Mouse (Mus musculus): ENCODE data around the gene Tgtp1.
"Not testable (repeated sequence)": the region's sequence is repeated elsewhere in the genome, so short reads cannot be mapped to it uniquely, and the experiment has no call there.

Gene Tgtp1

GRCm38 (mm10) chr11:48994018-48994417 lies at the start of gene Tgtp1:
TSS of gene Tgtp1 (minus strand) at chr11:48994172.
- DNase-seq (ENCODE audit: low read depth in 1 of 2, low spot score in 2 of 2): not testable (repeated sequence)

GRCm38 (mm10) chr11:49012074-49012473 lies 18.1 kb upstream of the Tgtp1 start:
- DNase-seq (ENCODE audit: low read depth in 1 of 2, low spot score in 2 of 2): not testable (repeated sequence)

- DNase-seq (ENCODE audit: low read depth in 1 of 2, low spot score in 2 of 2): not testable (repeated sequence)
Observed at GRCm38 (mm10) chr11:49006785-49007184, 12.8 kb upstream of the Tgtp1 start.

GRCm38 (mm10) chr11:49006317-49006716 lies 12.3 kb upstream of the Tgtp1 start:
- not testable (repeated sequence) for DNase-seq (ENCODE audit: low read depth in 1 of 2, low spot score in 2 of 2)

GRCm38 (mm10) chr11:49000411-49000810 lies 6.4 kb upstream of the Tgtp1 start:
- DNase-seq (ENCODE audit: low read depth in 1 of 2, low spot score in 2 of 2): not testable (repeated sequence)

- not testable (repeated sequence) for DNase-seq (ENCODE audit: low read depth in 1 of 2, low spot score in 2 of 2)
Observed at GRCm38 (mm10) chr11:48993296-48993695, 676 bp downstream of the Tgtp1 start.

- DNase-seq (ENCODE audit: low read depth in 1 of 2, low spot score in 2 of 2): not testable (repeated sequence)
Observed at GRCm38 (mm10) chr11:48991740-48992520, 2.0 kb downstream of the Tgtp1 start, which contains the start of gene Gm12185. TSS of gene Gm12185 (minus strand) at chr11:48992226.

GRCm38 (mm10) chr11:48989981-48990380 lies 4.0 kb downstream of the Tgtp1 start:
- not testable (repeated sequence) for DNase-seq (ENCODE audit: low read depth in 1 of 2, low spot score in 2 of 2)

GRCm38 (mm10) chr11:48988219-48988618 lies 5.8 kb downstream of the Tgtp1 start:
- not testable (repeated sequence) for DNase-seq (ENCODE audit: low read depth in 1 of 2, low spot score in 2 of 2)

GRCm38 (mm10) chr11:48982848-48983247 lies 11.1 kb downstream of the Tgtp1 start:
- not testable (repeated sequence) for DNase-seq (ENCODE audit: low read depth in 1 of 2, low spot score in 2 of 2)

GRCm38 (mm10) chr11:48980052-48980451 lies 13.9 kb downstream of the Tgtp1 start:
- DNase-seq (ENCODE audit: low read depth in 1 of 2, low spot score in 2 of 2): not testable (repeated sequence)

GRCm38 (mm10) chr11:48979251-48979650 lies 14.7 kb downstream of the Tgtp1 start, which contains the start of gene 9930111J21Rik1:
TSS of gene 9930111J21Rik1 (minus strand) at chr11:48979398.
- DNase-seq (ENCODE audit: low read depth in 1 of 2, low spot score in 2 of 2): not testable (repeated sequence)

GRCm38 (mm10) chr11:48978240-48978939 lies 15.6 kb downstream of the Tgtp1 start, which contains the start of gene Olfr56:
TSS of gene Olfr56 (plus strand) at chr11:48978889.
- not testable (repeated sequence) for DNase-seq (ENCODE audit: low read depth in 1 of 2, low spot score in 2 of 2)

- DNase-seq (ENCODE audit: low read depth in 1 of 2, low spot score in 2 of 2): not testable (repeated sequence)
Observed at GRCm38 (mm10) chr11:48974686-48975085, 19.3 kb downstream of the Tgtp1 start.

GRCm38 (mm10) chr11:48946090-48946489 lies 47.9 kb downstream of the Tgtp1 start, which contains the start of gene Psme2b:
TSS of gene Psme2b (minus strand) at chr11:48946190.
- DNase-seq (ENCODE audit: low read depth in 1 of 2, low spot score in 2 of 2): not testable (repeated sequence)

- DNase-seq (ENCODE audit: low read depth in 1 of 2, low spot score in 2 of 2): not testable (repeated sequence)
Observed at GRCm38 (mm10) chr11:48939286-48939685, 54.7 kb downstream of the Tgtp1 start.
